Mouse (Mus musculus) retina, adult 2 months (tissue): ENCODE data around the gene Trim14.

Experiments used
- DNase-seq: peaks from one replicate; pipeline ENCODE4 v3.0.0-alpha.2; 2012; ENCODE audit warnings: low read depth, low spot score

Trim14 gene

DNA sequence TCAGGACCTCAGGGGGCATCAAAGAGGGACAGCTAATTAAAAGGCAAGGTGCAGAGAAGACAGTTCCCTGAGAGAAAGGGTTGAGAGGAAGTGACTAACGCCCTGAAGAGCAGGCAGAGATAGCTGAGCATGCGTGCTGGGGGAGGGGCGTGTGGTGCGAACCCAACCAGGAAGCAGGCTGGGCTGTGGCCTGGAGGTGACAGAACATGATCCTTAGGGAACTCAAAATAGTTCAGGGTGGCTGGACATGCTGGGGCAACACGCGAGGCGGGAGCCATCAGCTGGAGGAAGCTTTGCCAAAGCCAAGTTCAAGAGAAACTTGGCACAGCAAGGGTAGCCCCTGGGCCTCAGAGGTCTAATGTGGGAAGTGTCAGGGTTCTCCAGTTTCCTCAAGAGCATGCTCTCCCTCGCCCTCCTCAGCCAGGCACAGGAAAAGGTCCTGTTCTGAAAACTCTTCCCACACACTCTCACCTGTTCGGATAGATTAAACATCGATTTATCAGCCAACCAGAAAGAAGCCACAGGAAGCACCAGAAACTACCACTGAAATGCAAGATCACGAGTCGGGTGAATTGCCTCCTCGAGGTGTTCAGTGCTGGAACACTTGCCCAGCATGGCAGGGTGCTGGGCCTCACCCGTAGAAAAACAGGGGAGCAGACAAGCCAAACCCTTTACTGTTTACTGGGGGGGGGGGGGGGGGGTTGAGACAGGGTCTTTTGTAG, 50.1 kb downstream of the Trim14 start:
- DNase-seq = no peak

DNA sequence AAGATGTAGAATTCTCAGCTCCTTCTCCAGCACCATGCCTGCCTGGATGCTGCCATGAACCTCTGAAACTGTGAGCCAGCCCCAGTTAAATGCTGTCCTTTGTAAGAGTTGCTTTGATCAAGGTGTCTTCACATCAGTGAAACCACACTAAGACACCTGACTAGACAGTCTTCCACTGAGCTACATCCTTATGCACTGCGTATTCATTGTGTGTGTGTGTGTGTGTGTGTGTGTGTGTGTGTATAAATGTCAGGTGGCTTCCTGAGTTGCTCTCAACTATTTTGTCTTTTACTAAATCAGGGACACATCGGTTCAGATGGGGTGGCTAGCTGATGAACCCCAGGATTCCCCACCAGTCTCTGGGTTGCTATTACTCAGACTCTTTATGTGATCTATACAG, 56.9 kb downstream of the Trim14 start:
- no peak for DNase-seq

DNA sequence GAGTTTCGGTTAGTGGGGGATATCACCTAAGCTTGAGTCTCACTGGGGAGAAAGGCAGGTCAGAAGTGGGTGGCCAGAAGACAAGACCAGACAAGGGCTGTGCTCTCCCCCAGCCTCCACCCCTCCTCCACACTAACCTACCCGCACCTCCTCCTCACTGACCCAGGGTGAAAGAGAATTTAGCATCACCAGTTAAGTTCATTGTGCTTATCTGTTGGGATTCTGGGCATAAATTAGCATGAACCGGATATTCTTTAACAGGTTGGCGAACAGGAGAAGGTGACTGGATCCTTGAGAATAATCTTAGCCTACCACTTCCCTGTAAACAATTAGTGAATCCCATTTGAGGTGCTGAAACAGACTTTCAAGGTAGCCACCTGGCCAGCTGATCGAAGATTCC, 60.8 kb downstream of the Trim14 start:
- DNase-seq = no peak

DNA sequence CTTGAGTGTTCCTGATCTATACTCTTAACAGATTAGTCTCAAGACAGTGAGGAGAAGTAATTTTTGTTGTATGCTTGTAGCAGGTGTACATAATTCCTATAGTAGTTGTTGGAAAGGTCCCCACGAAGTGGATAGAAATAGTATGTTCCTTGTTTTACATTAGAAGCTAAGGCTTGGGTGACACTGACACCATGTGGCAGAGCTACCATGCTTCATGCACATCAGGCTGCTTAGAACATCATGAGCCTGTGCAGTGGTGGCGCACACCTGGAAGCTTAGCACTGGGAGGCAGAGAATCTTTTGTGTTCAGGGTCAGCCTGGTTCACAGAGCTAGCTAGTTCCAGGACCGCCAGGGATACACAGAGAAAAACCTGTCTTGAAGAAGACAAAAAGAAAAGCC, 70.2 kb downstream of the Trim14 start:
- no peak for DNase-seq

DNA sequence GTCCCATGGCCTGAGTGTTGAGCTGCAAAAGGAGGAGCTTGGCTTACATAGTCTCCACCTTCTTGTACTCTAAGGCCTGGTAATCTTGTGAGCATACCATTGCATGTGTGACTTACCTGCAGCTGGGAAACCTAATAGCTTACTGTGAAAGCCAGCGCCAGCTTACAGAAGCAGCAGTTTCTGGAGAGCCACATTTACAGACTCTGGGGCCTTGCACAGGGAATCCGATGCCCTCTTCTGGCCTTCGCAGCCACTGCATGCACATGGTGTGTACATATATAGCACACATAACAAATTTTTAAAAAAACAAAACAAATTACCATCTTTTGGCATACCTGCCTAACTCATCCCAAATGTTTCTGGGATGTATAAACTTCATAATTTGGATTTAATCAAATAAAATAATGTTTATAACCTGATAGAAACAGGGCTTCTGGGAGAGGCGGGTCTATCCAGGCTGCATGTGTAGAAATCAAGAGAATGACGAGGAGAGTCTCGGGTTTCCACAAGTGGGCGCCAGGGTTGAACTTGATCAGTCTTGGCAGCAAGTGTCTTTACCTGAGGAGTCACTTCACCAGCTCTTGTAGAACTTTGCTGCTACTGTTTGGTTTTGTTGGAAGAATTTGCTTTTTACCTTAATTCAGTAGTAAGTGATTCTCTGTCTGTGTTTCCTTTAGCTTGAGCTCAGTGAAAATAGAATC, 72.7 kb downstream of the Trim14 start:
- no peak for DNase-seq

DNA sequence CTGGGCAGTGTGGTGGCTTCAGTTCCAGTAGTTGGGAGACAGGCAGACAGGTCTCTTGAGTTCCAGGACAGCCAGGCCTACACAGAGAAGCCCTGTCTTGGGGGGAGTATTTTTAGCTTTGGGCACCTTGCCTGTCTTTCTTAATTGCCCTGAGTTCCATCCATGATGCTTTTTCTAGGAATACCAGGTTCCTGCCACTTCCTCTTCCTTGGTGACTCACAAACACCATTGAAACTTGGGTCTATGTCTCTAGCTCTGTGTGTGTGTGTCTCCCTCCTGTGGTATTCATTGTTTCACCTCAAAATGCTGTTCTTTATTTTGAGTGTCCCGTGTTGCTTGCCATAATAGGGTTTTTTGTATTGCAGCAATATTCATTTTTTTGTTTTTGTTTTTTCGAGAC, 77.5 kb downstream of the Trim14 start:
- DNase-seq = no peak

DNA sequence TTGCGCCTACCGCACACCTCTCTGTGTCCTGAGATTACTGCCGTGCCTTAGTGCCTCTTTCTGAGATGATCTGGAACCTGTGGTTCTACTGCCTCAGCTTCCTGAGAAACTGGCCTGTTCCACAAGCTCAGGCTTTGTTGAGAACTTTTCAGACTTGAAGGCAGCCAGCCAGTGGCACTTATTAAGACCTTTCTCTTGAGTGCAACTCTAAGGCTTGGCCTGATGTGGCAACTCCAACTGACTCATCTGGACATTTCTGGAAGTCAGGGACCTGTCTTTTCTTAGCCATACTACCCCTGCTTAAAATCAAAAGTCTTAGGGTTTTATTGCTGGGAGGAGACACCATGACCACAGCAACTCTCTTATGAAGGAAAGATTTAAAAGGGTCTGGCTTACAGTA, 78.8 kb downstream of the Trim14 start:
- DNase-seq = no peak

DNA sequence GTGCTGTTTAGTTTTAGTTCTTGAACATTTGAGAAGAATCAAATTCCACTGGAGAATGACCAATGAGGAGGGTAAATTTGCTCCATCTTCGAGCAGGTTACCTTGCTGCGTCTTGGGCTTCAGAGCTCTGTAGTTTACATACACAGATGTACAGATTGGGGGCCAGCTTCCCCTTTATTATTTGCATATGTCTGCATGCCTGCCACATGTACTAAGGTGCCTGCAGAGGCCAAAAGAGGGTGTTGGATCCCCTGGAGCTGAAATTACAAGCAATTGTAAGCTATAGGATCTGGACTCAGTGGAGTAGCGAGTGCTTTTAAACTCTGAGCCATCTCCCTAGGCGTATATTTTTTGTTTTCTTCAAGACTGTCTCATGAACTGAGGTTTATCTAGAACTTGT, 79.2 kb downstream of the Trim14 start:
- no peak for DNase-seq

DNA sequence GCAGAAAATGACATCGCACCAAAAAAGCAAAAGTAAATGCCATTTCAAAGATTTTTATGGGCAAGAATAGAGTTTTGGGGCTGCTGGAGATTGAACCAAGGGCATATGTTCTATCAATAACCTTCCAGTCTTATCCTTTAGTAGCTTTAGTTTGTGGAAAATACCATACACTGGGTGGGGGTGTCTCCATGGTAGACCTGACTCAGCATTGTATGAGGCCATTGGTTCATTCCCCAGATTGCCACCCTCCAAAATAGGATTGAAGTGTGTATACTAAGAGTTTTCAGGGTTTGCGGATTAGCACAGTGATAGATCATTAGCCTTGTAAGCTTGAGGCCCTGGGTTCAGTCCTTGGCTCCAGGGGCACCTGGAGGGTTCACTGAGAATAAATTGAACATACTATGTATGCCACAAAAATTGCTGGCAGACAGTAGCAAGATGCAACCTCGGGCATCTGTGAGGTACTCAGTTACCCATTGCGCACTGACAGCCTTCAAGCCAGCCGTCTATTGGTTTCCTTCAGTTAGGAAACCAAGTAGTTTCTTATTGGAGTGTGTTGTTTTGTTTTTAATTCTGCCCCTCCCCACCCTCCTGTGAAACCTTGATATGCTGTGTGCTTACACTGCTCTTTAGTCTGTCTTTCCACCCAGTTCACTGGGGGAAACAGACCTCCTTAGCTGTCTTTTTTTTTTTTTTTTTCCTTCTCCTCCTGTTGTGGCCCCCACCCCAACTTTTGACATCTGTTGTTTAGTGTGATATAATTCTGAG, 81.7 kb downstream of the Trim14 start:
- no peak for DNase-seq

DNA sequence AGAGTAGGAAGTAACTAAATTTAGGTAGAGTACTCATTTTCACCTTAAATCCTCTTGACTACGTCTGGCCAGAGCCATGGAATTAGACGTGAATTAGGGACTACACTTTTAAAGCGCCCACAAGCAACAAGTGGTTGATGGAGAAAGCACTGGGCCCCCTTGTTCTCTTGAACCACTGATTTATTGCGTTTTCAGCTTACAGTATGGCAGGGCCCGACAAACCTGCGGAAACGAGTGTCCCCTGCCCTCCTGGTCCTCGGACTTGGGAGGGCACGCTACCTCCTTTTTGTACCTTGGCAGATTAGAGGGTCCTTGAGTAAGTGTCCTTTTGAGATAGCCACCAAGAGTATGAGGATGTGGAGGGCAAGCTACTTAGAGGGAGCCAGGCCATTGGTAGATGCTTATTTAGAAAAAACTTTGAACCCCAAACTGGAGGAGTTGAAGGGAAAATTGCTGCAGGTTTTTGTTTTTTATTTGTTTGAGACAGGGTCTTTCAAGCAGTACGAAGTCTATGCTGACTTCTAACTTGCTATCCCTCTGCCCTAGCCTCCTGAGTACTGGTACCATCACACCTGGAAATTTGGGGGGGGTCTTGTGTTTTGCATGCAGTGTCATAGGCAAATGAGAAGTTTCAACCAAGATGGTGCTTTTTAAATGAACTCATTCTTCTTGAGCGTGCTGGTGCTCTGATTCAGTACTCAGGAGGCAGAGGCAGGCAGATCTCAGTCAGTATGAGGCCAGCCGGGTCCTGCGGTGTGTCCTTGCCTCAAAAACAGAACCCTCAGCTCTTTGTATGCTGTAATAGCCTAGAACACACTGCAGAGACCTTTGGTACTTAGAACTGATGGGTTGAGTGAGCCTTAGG, 82.9 kb downstream of the Trim14 start:
- no peak for DNase-seq

DNA sequence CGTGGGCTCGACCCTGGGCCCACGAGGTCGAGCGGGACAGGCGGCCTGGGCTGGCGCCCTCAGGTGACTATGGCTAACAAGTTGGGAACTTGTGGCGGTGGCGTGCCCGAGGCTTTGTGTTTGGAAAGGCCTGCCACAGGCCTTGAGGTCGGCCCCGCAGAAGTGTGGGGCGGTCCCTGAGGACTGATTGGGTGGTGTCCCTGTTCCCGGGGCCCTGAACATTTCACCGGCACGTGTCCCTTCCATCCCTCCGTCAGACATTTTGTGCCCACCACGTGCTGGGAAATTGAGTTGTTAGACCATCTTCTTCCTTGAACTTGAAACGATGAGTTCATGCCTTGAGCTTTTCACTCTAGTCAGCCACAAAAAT, 83.5 kb downstream of the Trim14 start:
- DNase-seq = no peak

DNA sequence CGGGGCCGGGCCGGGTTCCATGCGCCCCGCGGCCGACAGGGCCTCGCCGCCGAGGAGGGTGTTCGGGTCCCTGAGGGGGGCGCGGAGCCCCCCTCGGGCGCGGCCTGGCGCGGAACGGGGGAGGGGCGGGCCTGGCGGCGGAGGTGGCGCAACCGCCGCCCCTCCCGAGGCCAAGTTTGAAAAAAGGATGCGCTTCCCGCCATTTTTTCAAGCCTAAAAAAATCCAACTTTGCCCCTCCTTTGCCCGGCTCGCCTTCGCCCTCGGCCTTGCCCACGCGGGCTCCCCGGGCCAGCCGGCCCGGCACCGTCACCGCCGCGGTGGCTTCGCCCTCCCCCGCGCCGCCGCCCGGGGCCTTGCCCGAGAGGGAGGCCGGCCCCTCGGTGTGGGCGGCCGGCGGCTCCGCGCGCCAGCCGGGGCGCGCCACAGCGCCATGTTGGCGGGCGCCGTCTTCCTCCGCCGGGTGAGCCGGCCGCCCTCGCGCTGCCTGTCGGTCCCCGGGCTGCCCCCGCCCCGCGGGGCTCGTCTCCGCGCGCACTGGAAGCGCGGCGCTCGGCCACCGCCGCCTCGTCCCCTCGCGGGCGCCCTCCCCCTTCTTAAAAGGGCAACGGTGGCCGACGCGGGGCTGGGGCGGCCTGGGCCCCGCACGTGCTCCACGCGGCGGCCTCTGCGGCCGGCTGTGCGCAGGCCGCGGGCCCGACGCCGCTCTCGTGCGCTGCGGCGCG, 84.0 kb downstream of the Trim14 start:
- peak; percentile 62 for DNase-seq

DNA sequence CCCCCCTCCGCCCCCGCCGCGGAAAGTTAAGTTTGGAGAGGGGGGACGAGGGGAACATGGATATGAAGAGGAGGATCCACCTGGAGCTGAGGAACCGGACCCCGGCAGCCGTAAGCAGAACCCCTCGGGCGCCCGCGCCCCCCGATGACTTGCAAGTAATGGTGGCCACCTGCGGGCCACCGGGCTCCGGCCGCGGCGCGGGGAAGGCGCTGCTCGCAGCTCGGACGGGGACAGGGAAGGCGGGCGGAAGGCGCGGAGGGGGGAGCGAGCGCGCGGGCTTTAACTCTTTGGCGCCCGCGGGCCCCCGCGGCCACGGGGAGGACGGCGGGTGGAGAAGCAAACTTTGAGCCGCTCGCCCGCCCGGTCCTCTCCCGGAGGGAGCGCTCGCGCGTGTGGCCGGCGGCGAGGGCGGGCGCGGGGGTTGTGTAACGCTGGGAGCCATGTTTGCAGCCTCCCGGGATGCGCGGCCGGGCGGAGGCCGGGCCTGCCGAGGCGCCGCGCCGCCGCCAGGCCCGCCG, 84.6 kb downstream of the Trim14 start:
- DNase-seq = peak; percentile 41

DNA sequence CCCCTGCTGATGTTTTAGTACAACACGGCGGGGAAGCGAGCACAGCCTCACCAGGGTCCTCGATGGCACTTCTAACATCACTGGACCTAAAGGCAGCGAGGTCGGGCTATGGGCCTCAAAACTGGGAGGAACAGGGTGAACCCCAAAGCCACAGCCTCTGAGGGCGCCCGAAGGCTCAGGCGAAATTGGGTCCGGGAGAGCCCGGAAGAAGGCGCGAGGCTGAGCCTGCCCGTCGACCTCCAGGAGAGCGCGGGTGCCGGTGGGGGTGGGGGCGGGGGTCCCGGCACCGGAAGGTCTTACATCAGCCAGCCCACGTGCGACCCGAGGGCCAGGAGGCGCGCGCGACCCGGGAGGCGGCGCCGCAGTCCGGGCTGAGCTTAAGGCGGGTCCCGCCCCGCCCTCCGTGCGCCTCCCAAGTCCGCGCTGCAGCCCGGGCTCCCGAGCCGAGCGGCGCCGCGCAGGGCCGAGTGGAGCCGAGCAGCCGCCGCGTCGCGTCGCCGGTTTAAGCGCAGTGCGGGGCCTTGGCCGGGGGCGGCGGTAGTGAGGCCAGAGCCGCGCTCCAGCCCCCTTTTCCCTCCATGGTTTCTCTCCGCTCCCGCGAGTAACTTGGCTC, 85.3 kb downstream of the Trim14 start, which contains the start of gene Anp32b:
TSS of gene Anp32b (plus strand) at position 384 of the 613 bp plus-strand sequence.
- peak; percentile 71 for DNase-seq

DNA sequence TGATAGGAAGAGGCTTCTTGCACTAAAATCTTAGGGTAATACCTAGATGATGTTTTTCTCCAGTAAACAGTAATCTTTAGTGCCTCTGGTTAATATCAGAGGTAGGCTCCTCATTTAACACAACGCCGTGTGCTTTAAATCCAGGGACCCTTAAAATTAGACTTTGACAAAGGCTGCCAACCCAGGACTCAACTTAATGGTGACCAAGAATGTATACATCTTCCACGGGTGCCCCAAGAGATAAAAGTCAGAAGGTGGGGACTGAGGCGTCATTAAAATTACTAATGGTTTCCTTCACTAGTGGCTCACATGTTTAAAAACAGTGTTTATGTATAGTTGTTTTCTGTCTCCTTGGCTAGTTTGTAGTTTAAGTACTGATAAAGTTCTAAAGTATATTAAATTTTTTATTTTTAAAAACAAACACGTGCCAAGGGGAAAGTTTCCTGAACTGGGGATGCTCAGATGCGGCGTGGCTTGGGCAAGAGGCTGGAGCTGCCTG, 85.9 kb downstream of the Trim14 start:
- no peak for DNase-seq

DNA sequence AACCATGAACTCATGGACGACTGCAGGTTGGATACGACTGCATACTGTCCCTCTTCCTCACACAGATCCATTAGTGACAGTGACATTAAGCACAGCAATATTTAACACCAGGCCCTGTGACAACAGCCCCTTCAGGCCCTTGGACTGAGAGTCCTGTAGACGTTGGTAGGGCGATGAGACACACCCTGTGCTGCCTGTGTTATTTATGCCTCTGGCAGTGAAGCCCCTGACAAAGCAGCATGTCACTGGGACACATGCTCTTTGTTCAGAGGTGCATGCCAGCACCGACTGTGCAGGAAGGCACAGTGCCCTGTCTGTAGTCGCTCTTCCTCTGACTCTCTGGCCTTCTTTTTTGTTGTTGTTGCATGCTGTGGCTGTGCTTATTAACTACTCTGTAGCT, 87.1 kb downstream of the Trim14 start:
- DNase-seq = no peak

DNA sequence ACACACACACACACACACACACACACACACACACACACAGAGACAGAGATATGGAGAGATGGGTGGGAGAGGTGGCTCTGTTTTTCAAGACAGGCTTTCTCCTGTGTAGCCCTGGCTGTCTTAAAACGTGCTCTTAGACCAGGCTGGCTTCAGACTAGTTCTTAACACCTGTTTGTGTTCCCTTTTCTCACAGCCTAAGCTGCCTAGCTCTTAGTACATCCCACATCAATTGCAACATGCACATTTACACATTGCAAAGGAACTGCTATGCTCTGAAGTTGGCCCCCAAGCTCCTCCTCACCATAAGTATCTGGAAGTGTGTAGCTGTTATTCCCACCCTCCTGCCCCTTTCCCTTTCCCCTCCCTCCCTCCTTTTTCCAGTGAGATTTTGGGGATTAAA, 88.5 kb downstream of the Trim14 start:
- DNase-seq = no peak

DNA sequence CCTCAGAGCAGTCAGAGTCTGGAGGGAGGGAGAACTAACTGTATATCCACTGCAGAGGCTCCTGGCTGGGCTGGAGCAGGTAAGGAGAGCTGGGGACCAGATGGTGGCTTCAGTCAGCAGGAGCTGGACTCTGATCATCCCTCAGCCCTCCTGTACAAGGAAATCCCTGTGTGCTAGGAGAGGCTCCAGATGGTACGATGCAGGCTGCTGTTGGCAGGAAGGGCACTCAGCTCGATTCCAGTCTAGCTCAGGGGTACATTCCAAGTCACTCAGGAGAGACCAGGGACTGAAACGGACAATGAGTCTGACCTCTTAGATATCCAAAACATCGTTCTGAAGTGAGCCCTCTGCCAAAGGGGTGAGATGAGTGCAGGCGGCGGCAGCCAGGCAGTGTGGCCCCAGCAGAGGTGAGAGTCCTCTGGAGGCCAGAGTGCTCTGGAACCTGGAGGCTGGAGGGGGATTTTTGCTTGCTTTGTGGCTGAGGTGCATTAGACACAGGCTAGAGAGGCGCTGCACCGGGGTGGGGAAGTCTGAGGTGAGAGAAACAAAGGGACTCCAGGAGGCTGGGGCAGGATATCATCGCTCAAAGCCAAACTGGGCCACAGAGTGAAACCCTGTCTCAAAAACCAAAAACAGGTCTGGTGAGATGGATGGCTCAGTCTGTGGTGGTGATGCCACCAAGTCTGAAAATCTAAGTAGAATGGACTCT, 90.5 kb downstream of the Trim14 start:
- no peak for DNase-seq
